Mouse (Mus musculus): Measurements from ENCODE around the gene Fbxo47.

The Fbxo47 gene

DNA sequence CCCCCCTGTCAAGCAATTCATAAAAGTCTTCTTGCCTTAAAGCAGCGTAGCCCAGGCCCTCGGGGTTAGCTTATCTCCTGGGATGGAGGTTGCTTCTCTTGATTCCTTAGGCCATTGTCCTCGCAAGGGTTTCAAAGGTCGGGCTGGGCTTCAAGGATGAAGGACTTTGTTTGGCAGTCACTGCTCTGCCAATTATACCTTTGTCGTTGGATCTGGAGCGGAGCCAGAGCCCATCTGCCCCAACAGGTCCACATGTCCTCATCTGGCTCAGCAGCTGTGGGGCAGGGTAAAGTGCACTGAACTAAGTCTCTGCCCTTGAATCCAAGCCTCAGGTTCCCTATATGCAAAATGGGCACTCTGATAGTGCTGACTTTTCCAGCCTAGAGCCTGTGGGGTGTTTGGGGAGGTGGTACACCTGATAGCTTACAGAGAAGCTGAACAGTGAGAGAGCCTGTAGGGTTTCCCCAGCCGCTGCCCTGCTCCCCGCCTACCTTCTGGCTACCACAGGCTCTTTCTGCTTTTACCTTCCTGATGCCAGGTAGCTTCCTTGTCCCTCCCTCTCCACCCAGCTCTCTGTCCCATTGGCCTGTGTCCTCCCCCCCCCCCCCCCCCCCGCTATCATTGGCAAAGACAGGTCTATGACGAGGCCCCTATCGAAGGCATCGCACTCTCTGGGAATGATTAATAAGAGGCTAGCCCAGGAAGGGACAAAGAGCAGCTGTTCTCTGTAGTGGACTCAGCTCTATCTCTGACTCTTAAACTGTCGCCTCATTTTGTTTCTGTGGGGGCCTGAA is 72.2 kb downstream of the Fbxo47 start:
- no peak for DNase-seq (ENCODE audit: low spot score)

- DNase-seq (ENCODE audit: low spot score) = no peak
Measured at GRCm38 (mm10) chr11:97810970-97811369, 73.0 kb downstream of the Fbxo47 start.

DNA sequence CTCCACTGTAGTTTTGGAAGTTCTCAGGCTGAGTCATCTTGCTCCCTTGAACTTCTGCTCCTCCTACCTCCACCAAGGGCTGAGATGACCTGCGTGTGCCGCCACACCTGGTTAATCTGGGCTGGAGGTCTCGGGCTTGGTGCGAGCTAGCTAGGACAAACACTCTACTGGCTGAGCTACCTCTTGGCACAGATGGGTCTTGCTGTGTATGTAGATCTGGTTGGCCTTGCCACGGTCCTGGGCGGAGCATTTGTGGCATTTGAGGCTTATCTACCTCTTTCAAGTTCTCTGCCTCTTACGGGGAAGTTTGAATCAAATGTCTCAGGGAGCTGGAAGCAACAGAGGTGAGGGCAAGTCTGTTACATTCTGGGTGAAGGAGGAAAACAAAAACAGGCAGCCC is 73.6 kb downstream of the Fbxo47 start:
- DNase-seq (ENCODE audit: low spot score) = no peak

DNA sequence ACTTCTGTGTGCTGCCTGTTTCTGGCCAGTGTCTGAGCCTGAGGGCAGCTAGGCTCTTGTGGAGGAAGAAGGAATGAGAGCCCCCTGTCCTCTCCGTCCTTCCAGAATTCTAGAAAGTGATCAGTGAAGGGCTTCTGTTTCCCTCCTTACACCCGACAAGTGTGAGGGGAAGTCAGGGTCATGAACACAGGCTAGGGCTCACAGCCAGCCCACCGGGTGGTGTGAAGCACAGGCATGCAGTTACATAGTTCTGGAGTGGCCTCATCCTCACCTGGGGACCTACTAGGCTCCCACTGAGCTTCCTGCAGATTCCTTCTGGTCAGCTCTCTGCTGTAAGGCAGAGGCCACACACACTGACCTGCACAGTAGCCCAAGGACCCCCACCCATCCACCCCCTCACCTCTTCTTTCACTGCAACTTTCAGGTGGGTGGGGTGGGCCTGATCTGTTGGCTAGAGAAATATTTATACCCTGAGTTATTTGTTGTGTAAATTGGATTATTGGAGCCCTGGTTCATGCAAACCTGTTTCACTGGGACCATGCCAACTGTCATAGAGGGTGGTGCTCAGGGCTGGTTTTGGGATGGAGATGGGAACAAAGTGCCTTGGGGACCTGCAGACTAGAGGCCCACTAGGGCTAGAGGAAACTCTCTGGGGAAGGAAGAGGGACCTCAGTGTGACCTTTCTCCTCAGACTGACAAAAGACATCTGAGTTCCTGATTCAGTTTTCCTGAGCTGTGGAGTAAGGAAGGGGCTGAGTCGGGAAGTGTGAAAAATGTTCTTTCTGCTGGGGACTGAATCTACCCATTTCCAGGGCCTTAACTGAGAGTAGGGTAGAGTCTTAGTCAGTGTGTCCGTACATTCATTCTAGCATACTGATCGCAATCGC is 74.5 kb downstream of the Fbxo47 start:
- DNase-seq (ENCODE audit: low spot score) = no peak

DNA sequence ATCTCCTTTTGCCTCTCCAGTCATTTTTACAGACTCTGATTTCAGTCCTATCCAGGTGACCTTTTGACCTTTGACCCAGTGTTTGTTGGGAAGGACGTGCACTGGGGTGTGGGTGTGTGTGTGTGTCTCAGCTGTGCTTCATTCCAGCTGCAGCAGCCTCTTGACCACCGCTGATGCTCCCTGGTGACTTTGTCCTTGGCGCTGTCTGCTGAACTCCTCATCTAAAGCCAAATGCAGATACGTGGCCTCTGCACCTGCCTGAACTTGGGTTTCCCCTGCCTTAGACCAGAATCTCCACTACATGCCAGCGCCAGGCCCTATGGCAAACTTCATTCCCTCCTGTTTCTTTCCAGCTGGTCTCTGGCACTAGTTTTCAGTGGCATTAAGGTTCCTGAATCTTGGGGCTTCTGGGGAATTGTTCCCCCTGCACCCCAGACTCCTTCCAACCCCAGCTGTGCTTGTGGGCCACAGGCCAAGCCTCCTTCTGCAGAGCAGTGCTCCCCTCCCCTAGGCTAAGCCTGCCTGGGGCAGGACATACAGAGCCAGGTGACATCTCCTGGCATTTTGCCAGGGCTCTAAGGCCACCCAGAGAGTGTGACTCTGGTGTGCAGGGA is 75.2 kb downstream of the Fbxo47 start:
- no peak for DNase-seq (ENCODE audit: low spot score)

- no peak for DNase-seq (ENCODE audit: low spot score)
Measured at GRCm38 (mm10) chr11:97808093-97808492, 75.9 kb downstream of the Fbxo47 start.

GRCm38 (mm10) chr11:97807626-97808025 is 76.3 kb downstream of the Fbxo47 start:
- no peak for DNase-seq (ENCODE audit: low spot score)

- DNase-seq (ENCODE audit: low spot score) = no peak
Measured at GRCm38 (mm10) chr11:97806613-97806964, 77.4 kb downstream of the Fbxo47 start.

DNA sequence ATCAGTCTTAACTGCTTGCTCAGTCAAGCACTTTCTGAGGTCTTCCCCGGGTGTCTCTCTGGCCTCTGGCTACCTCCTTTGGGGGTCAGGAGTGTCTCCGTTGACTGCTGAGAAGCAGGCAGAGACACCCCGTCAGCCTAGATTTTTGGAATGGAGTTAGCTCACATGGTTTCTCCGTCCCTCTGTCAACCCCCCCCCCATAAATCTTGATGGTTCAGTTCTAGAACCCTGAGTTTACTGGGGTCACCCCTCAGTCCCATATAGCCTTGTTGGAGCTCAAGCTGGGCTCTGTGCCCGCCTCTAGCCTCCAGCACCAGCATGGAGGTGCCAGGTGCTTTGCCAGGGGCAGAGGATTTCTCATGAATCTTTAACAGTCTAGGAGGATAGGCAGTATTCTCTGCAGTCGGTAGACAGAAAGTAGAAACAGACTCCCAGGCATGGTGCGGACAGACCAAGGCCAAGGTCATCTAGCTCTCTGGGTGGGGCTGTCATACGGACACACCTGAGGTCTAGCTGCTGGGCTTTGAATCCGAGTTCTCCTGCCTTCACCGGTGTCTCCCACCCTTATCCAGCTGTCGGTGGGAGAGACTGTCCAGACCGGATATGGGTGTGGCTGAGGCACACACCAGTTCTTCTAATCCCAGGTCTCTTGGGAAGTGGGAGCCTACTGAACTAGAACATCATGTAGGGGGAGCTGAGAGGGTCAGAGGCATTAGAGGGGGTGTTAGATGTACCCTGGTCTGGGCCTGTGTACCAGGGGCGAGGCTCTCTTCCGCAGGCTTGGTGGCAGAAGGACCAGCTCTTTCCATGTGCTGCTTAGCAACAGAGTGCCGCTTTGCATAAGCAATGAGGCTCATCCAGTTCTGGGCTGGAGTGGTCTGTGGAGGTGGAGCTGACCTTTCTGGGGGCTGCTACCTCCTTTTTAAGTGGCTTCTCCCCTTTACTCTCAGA is 78.0 kb downstream of the Fbxo47 start:
- no peak for DNase-seq (ENCODE audit: low spot score)

DNA sequence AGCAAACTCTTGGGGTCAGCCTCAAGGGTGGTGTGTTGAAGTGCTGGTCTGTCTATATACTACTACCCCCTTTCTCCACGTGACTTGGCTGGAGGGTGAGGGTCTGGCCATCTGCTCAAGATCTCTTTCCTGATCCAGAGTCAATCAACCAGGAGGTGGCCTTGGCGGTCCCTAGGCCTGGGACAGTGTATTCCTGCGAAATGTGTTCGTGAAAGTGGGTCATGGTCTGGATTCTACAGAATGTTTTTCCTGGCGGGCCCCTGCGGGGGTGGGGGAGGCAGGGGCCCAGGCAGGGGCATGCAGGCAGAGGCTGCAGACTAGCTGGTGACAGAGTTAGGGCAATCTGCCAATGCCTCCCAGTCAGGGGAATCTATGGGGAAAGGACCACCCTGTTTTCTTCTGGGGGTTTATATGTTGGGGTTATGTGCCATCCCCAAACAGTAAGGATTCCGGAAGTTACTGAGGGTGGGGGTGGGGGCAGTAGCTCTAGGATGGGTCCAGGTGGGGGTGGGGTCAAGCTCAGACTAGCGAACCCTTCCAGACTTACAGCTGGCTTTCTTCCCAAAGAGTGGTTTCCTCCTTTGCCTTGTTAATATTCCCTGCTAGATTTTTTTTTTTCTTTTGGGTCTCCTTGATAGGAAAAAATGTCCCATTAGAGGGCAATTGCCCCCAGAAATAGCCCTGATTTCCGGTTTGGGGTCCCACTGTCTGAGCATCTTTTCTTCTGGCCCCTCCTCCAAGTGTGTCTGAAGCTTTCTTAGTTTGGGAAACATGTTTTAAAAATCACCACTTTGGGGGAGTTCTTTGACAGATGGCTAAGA is 78.9 kb downstream of the Fbxo47 start:
- DNase-seq (ENCODE audit: low spot score) = no peak

DNA sequence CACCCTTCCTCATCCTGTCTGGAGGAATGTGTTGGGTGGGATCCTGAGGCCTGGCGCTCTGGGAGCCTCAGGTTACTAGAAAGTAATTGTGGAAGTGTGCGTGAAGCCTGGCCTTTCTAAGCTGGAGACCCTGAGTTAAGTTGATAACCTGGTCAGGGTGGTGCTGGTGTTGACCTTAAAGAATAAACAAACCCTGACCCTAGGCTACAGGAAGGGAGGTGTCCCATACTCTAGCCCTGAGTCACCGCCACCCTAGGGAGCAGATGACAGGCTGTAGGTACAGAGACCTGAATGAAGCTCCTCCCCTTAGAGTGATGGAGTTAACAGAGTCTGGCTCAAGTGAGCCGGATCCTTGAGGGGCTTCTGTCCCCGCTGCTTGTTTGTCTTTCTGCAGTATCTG is 80.1 kb downstream of the Fbxo47 start:
- DNase-seq (ENCODE audit: low spot score) = no peak
